Mouse (Mus musculus) erythroblast, embryonic 14.5 days (primary cell): ENCODE data around the gene Ube2j2.

Experiments used
- GATA1 ChIP-seq: IDR thresholded peaks from 2 replicates; pipeline ENCODE4 v1.6.1; 2012; ENCODE audit warnings: low read length, inconsistent platforms, mixed read lengths
- TAL1 ChIP-seq: IDR thresholded peaks from 3 replicates; pipeline ENCODE4 v1.6.1; 2012; ENCODE audit warnings: low read length, inconsistent platforms, mixed read lengths

DNA sequence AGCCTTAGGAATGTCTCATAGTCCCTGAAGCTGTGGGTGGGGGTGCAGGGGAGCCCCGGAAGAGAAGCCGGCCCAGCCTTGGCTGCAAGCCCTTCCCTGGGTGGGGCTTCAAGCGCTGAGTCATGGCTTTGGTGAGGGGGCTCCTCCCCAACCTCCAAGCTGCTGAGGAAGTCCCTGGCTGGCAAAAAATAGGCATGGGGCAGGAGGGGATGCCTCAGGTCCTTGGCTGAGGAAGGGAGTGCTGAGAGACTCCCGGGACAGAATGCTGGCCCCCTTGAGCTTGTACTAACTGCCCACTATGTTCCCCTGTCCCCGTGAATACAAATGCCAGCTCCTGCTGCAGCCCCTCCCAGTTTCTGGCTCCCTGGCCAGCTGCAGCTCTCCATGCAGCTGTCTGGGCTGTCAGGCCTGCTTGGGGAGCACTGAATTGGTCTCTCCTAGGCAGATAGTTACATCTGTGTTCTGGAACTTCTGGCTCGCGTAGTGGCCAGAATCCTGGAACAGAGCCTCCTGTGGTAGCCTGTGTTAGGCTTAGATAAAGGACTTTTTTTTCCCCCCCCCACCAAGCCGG lies 49.2 kb upstream of the Ube2j2 start:
- TF ChIP-seq GATA1 (no peak), TAL1 (no peak)
